Comparison of ENCODE assay signal across 10 mouse cellular contexts in genomic region chr5:133885016-133885415, GRCm38 (mm10).
DNase-seq lines count a peak whose midpoint lies in the region; ATAC-seq and TF ChIP-seq lines count a peak whose summit lies in the region.
"Had no signal": no experiment of that assay in that cellular context is flagged by ENCODE, and none has a peak within 500 bp of the region (broad histone marks: within the 10 kb centered on the region; RNA-seq: fewer than 3 reads in every experiment).

No protein-coding gene starts in this region.

- WGBS in heart, embryonic 11.5 days (ENCODE audit: insufficient replicate concordance), result 34% methylated on average over 6 of the region's 6 CpGs
- WGBS in kidney, embryonic 16.5 days, result 25% methylated on average over 6 of the region's 6 CpGs
- 18% methylated on average over 6 of the region's 6 CpGs for WGBS in lung, embryonic 14.5 days

- H3K27me3 ChIP-seq in heart, embryonic 11.5 days (ENCODE audit: control insufficient read depth, insufficient read depth, low read length), result no peaks in the 10 kb centered on the region
- H3K27me3 ChIP-seq in kidney, embryonic 16.5 days (ENCODE audit: insufficient read depth, low read length), result no peaks in the 10 kb centered on the region
- no peaks in the 10 kb centered on the region for H3K27me3 ChIP-seq in lung, embryonic 14.5 days (ENCODE audit: insufficient read depth, low read length)
- H3K27me3 ChIP-seq: CH12.LX had no signal

- no peaks in the 10 kb centered on the region for H3K36me3 ChIP-seq in heart, embryonic 11.5 days (ENCODE audit: control insufficient read depth, insufficient read depth, low read length)
- H3K36me3 ChIP-seq in kidney, embryonic 16.5 days (ENCODE audit: insufficient read depth, low read length), result no peaks in the 10 kb centered on the region
- no peaks in the 10 kb centered on the region for H3K36me3 ChIP-seq in lung, embryonic 14.5 days (ENCODE audit: insufficient read depth)

- 0 out of 2 replicates have a peak, but pooled peaks cover 3% of the 10 kb centered on the region for H3K4me1 ChIP-seq in heart, embryonic 11.5 days (ENCODE audit: control insufficient read depth, insufficient read depth, low read length)
- peaks cover 6% of the 10 kb centered on the region; the same call in 1 of the 2 replicates for H3K4me1 ChIP-seq in kidney, embryonic 16.5 days (ENCODE audit: insufficient read depth, low read length)
- H3K4me1 ChIP-seq in lung, embryonic 14.5 days (ENCODE audit: insufficient read depth), result 0 out of 2 replicates have a peak, but pooled peaks cover 3% of the 10 kb centered on the region

- 0 out of 2 replicates have a peak overlapping the region, but pooled peaks have one; percentile 46 for H3K27ac ChIP-seq in heart, embryonic 11.5 days (ENCODE audit: low read depth, low read length)
- H3K27ac ChIP-seq in kidney, embryonic 16.5 days (ENCODE audit: low read length), result no peak overlapping the region
- peak overlapping the region; percentile 51; the same call in 1 of the 2 replicates for H3K27ac ChIP-seq in lung, embryonic 14.5 days (ENCODE audit: low read depth)

- peak; percentile 83 for ATAC-seq in heart, embryonic 11.5 days (replicated peaks; ENCODE audit: insufficient number of reproducible peaks, low FRiP score, low TSS enrichment)
- ATAC-seq in kidney, embryonic 16.5 days (ENCODE audit: low FRiP score, low TSS enrichment), result peak; percentile 57; the same call in 1 of the 2 replicates
- peak; percentile 94 for ATAC-seq in lung, embryonic 14.5 days (ENCODE audit: insufficient read depth)
- no peak for ATAC-seq in monocyte, adult 5-6 weeks (replicated peaks; ENCODE audit: insufficient number of reproducible peaks, low FRiP score, low TSS enrichment, poor library complexity, severe bottlenecking)

- no peak overlapping the region for H3K4me2 ChIP-seq in heart, embryonic 11.5 days
- H3K4me2 ChIP-seq in kidney, embryonic 16.5 days (replicated peaks; ENCODE audit: low read depth, low read length), result no peak overlapping the region; the same call in 1 of the 2 replicates
- H3K4me2 ChIP-seq in lung, embryonic 14.5 days, result peak overlapping the region; percentile 41

- no peak overlapping the region for H3K4me3 ChIP-seq in heart, embryonic 11.5 days (ENCODE audit: low read depth, low read length)
- no peak overlapping the region for H3K4me3 ChIP-seq in kidney, embryonic 16.5 days (ENCODE audit: low read length)
- no peak overlapping the region for H3K4me3 ChIP-seq in lung, embryonic 14.5 days (ENCODE audit: low read depth, low read length)
- H3K4me3 ChIP-seq: erythroblast, embryonic 14.5 days had no signal

- TF ChIP-seq CTCF in lung, embryonic 14.5 days (IDR thresholded peaks at IDR 0.05; ENCODE audit: low read depth), result no peak

- no peaks in the 10 kb centered on the region for H3K9me3 ChIP-seq in heart, embryonic 11.5 days (replicated peaks; ENCODE audit: control insufficient read depth, low read length)
- no peaks in the 10 kb centered on the region for H3K9me3 ChIP-seq in kidney, embryonic 16.5 days (ENCODE audit: low read length)
- no peaks in the 10 kb centered on the region for H3K9me3 ChIP-seq in lung, embryonic 14.5 days (ENCODE audit: low read depth, low read length)

- peak; percentile 16 to 29 for DNase-seq in left cerebral cortex, adult 18-20 months (ENCODE audit: low spot score in 2 of 2)
- no peak for DNase-seq in left cerebral cortex, adult 11 months (ENCODE audit: low spot score)
- DNase-seq in embryo, embryonic 9.5 days (ENCODE audit: extremely low spot score), result peak; percentile 54
- peak; percentile 92 for DNase-seq in lung, embryonic 14.5 days
- peak; percentile 35 for DNase-seq in retina, postnatal 7 days (ENCODE audit: low read depth, low spot score)

- no peak overlapping the region for H3K9ac ChIP-seq in heart, embryonic 11.5 days (ENCODE audit: low read depth, low read length)
- no peak overlapping the region for H3K9ac ChIP-seq in kidney, embryonic 16.5 days (replicated peaks; ENCODE audit: low read length)
- H3K9ac ChIP-seq in lung, embryonic 14.5 days, result no peak overlapping the region
